Mouse (Mus musculus) small intestine, adult 2 months (tissue): ENCODE results near the gene Ifi205.

Experiments
- CTCF ChIP-seq: fragments of 200-500 bp; IDR thresholded peaks from 2 replicates; pipeline ENCODE4 v1.5.1; 2012; ENCODE audit warnings: low read depth, mild to moderate bottlenecking, control low read depth, inconsistent platforms, low read length, moderate library complexity, mixed read lengths; ENCODE audit not compliant: insufficient replicate concordance, insufficient read length; ENCODE audit errors: extremely low read depth
- POLR2A ChIP-seq: fragments of 200-500 bp; IDR thresholded peaks from 2 replicates; pipeline ENCODE4 v1.6.1; 2012; ENCODE audit warnings: low read depth, mild to moderate bottlenecking, control low read depth, inconsistent platforms, low read length, moderate library complexity

GRCm38 (mm10) chr1:174055248-174055647 lies 23.6 kb upstream of the Ifi205 start:
- no peak for TF ChIP-seq CTCF
- TF ChIP-seq POLR2A = no peak
